Mouse (Mus musculus) gastrocnemius, postnatal 14 days (tissue): ENCODE results near the gene Gm43738. TPM values are rescaled to one million over a fixed set of nuclear protein-coding genes. Genes with fewer than 3 reads are reported as not detected.
"Not testable (repeated sequence)": the region's sequence is repeated elsewhere in the genome, so short reads cannot be mapped to it uniquely, and the experiment has no call there.

Experiments used
- DNase-seq: peaks from one replicate; pipeline ENCODE4 v3.0.0; 2021; ENCODE audit warnings: mixed read lengths
- intact Hi-C: fragments of 180-260 bp; cut with DNase I; formaldehyde crosslinking; loops from one replicate; pipeline ENCODE4 v1.15.1; 2025; ENCODE audit warnings: low total_unique reads
- total RNA-seq, 2 experiments: library from RNA; stranded (reverse); gene quantifications; 2 replicates each; pipeline ENCODE4 v1.2.3; 2021

Gm43738 gene
- total RNA-seq, 2 experiments from 2014 or later = not detected

DNA sequence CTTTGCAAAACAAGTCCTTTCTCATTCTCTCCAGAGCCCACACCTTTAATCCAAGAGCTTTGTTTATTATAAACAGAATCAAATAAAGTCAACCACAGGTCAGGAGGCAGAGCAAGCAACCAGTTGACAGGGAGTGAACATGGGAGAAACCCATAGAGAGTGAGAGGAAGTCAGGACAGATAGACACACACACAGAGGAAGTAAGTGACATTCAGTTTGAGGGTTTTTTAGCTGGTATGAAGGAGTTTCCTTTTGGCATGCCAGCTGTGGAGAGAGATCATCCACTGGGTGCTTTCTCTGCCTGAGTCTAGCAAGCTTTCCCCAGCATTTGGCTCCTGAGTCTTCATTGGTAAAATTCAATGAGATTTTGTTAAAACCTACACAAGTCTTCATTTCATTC is 6.0 kb upstream of the Gm43738 start:
- intact Hi-C loops = loop anchor here (5.0 kb wide), 1 partner anchor 50 kb away; no protein-coding TSS in a partner anchor
- DNase-seq = no peak

DNA sequence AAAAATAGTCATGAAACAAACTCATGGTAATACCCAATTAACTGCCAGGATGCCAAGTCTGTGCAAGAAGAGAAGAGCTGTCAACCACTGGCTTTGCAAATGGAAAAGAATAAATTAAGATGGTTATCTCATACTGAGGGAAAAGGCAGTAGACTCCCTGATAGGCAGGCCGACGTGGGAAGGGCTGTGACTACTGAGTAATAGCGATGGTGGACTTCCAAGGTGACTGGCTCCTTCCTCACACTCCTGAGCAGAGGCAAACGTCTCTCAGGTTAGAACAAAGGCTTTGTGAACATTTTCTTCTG is 2.3 kb upstream of the Gm43738 start:
- intact Hi-C loops = no loop called here
- DNase-seq = no peak

DNA sequence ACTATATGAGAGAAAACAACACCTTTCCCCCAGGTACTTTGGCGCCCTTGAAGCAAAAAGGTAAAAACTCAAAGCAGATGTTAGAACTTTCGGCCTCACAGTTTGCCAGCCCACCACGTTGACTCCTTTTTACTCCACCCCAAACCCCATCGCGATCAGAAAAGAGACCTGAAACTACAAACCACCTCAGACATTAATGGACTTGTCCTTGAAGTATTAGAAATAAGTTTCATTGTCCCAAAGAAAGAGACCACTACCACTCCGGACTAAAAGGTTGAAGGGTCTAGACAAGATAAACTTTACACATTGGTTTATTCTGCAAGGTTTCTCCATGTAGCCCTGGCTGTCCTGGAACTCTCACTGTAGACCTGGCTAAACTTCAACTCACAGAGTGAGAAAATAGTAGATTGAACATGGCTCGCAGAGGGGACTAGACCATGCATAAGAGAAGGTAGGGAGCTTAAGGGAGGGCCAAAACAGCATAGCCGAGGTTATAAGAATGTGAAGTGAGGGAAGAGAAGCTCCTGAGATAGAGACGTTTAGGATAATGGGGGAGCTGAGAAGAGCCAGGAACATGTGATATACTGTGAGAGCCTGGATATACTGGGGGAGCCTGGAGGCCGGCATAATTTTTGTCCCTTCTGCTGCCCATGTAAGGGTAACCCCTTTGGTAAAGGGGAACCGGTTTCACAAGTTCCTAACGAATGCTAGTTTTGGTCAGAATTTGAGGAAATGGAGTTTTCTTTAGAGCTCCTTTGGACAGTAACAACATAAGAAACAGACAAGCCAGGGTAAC is 1.8 kb upstream of the Gm43738 start:
- intact Hi-C loops = no loop called here
- no peak for DNase-seq

DNA sequence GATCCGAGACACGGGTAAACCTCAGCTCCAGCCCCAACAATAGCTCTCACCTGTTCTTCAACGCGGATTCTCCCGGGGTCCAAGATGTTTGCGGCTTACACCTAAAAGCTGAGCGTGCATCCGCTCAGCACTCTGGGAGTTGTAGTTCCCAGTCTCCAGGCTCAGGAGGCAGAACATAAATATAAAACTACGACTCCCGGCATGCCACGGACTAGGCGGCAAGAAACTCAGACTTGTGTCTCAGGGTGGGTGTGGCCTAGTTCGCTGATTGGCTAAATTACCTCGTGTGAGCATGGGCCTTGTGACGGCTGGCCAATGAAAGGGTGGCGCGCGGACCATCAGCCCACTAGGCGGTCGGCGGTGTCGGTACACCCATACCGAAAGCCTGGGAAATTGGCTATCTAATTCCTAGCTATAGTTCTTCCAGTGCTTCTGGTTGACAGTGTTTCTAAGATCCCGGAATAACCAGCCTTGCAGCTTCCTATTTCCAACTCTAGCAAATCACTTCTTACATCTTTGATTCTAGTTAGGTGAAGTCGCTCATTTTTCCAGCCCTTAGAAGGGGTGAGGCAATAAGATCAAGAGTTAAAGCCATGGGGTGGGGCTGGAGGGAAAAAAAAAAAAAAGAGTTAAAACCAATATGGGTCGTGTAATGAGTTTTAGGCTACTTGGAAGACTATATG is 1.1 kb upstream of the Gm43738 start, which contains the start of gene Fdps:
Gene Fdps (minus strand): TSS at position 148 of the 683 bp plus-strand sequence.
- intact Hi-C loops = no loop called here
- peak; percentile 94 for DNase-seq

DNA sequence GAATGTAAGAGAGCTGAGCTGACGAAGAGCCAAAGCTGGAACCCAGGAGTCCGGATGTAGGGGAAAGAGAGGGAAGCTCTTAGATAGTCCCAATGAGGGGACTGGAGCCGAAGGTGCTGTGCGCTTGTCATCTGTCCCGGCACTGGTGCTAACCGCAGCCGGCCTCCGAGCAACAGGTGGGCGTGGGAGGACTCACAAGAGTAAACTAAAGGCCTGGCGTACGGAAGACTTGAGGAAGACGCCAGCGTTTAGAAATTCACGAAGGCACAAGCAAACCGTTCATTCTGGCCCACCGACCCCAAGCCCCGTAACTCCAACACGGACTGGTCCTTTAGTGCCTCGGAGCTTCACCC is 536 bp upstream of the Gm43738 start:
- DNase-seq = no peak
- intact Hi-C loops = no loop called here

DNA sequence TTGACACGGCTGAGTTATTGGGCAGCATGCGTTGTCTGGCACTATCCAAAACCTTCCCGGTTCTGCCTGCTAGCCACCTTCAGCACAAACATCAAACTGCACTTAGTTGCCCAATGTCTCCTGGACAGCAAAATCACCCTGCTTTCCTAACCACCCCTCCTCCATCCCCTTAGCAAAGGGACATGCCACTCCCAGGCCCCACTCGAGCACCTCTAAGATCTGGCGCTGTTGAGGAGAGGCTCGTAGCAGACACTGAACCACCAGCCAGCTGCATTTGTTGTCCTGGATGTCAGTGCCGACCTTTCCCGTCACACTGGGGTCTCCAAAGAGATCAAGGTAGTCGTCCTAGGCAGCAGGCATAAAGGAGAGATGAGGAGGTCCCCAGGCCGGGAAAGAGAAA is 6.9 kb downstream of the Gm43738 start:
- DNase-seq = no peak
- intact Hi-C loops = loop anchor here (5.0 kb wide), 1 partner anchor 63 kb away; no protein-coding TSS in a partner anchor

DNA sequence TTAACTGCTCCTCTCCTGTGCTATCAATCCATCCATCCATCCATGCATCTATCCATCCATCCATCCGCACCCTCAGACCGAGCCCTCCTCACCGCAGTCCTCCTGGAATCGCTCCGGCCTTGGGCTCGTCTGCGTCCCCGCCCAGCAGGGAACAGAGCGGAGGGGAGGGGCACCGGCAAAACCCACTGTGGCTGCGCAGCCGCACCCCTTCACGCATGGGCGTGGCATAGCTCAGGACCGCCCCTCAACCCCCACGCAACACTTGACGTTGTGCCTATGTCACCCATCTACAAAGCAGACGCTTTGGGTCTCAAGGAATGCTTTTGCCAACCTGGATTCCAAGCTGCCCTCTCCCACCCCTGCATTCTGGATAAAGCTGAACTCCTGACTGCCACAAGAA is 7.7 kb downstream of the Gm43738 start, which contains the start of gene Rusc1:
Gene Rusc1 (minus strand): TSS at position 137 of the 400 bp plus-strand sequence.
- intact Hi-C loops = loop anchor here (5.0 kb wide), 1 partner anchor 64 kb away; no protein-coding TSS in a partner anchor

DNA sequence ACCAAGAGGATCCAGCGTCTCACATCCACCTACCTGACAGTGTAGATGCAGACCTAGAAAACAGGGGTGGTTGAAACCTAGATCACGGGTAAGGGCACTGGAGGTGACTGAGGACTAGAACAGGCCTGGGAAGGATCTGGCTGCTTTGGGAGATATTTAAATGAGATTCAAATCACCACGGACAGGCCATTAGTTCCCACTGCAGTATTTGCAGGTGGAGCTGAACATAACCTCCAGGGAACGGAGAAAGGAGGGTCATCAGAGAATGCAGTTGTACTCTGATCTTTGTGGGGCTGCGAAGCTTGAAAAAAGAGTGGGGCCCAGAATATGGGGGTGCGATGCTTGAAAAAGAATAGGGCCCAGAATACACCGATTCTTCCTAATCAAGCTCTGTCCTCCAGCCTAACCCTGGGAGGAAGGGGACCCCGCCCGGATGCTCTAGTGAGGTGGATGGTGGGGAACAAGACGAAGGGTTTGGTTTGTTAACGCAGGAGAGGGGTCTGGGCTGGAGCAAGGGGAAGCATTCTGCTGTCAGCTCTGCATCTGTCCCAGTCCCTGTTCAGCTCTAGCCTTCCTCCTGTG is 8.3 kb downstream of the Gm43738 start:
- DNase-seq = no peak
- intact Hi-C loops = loop anchor here (5.0 kb wide), 1 partner anchor 65 kb away; no protein-coding TSS in a partner anchor

More for the DNA sequence above, 7.7 kb downstream of the Gm43738 start, which contains the start of gene Rusc1:
- DNase-seq = peak; percentile 85

DNA sequence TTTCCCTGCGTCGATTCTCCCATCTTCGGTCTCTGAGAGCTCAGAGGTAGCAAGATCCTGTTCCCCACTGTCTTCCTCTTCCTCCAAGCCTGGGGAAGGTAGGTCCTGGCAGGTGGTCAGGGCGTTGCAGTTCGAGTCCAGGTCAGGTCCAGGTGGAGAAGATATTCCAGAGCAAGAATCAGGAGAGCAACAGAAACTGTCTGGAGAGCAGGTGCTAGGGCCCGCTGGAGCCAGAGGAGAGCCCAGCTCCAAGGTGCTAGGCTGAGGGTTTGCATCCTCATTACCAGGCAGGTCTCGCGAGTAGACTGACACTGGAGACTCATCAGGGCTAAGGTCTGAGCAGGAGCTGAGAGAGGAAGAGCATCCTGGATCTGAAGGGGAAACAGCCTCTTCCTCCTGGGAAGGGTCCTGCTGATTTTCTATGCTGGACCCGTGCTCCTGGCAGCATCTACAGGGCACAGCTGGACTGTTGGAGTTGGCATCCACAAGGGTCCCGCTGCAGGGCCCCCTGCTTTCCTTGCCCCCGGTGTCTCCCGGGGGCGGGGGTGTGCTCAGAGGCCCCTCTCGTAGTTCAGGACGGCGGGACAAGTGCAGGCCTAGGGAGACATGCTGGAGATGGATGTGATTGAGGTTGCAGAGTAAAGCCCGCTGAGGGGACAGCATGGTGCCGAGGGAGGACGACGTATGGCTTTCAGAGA is 8.9 kb downstream of the Gm43738 start:
- intact Hi-C loops = loop anchor here (5.0 kb wide), 1 partner anchor 65 kb away; no protein-coding TSS in a partner anchor
- no peak for DNase-seq

DNA sequence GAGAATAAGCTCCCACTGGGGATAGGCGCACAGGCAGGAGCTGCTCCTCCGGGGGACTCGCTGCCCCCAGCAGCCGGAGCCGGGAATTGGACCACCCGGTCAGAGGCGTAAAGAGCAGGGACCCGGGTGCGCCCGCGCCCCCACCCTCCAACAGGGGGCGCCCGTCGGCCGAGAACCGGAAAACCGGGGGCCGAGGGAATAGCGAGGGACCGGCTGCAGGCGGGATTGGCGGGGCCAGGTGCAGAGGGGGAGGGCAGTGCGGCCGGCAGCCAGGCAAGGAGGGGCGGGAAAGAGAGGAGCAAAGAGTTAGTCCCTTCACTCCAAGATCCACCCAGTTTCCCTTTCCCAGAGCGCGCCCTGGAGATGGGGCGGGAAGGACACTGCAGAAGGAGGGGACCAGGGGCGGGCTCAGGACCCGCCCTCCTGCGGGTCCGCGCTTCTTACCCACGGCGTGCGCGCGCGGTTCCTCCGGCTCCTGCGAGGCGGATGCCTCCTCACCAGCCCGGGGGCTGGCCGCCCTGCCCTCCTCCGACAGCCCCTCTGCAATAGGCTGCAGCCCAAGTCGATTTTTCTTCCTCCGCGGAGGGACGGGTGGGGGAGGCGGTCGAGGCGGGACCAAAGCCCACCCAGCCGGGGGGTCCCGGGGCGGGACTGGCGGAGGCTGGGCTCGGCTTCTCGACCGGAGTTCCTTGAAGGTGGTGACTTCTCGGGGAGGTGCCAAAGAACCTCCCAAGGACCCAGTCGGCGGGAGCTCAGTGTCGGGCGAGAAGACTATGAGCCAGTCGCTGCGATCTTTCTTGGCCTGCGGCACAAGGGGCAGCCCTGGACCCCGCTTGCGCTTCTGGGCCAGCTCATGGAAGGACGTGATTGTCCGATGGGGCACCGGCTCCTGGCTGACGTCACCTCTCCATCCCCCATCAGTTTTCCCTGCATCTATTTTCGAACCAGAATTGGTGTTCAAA is 9.9 kb downstream of the Gm43738 start:
- intact Hi-C loops = loop anchor here (5.0 kb wide), 1 partner anchor 66 kb away; no protein-coding TSS in a partner anchor
- peak; percentile 89 for DNase-seq

DNA sequence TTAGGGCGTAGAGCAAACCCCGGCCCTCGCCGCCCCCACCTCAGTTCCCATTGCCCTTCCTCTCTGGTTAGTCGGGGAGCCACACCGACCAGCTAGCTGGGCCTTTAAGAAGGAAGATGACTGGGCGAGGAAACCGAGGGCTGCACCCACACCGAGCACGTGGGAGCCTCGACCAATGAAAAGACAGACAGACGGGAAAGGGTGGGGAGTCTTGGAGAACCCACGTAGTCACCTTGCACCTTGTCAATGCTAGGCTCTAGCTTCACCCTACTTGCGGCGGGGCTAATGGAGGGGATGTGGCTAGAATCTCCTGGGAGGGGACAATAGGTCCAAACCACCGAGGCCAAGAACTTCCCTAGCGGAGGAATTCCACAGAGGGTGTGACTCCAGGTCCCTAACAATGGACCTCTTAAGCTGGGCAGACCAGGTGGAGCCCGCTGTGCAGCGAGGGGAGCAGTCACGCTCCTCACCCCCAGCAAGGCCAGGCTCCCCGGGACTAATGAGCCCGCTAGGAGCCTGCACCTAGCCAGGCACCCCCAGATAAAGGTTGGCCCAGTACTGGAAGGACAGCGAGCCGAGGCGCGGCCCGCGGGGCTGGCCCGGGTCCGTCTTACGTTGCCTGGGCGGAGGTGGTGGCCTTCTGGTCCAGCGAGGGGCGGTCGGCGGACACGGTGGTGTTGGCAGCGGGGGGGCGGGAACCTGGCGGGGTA is 10.9 kb downstream of the Gm43738 start:
- intact Hi-C loops = loop anchor here (2.0 to 5.0 kb wide), 2 partner anchors 67 to 127 kb away; no protein-coding TSS in a partner anchor

DNA sequence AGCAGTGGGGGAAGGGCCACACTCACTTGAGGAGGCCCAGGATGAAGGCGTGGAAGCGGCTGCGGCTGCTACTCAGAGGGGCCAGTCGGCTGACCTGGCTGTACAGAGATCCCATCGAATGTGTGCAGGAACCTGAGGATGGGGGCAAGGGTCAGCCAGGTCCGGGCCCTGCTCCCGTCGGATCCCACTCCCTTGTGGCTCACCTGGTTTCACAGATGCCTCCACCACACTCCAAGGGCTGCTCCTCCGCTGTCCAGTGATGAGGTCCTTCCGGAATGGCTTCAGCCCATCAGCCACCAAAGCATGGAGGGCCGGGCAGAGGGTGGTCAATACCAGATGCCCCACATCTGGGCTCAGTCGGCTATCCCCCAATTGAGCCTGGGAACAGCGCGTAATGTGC is 11.9 kb downstream of the Gm43738 start:
- intact Hi-C loops = loop anchor here (2.0 kb wide), 1 partner anchor 128 kb away; no protein-coding TSS in a partner anchor
- DNase-seq = no peak

More for the DNA sequence above, 10.9 kb downstream of the Gm43738 start:
- DNase-seq = peak; percentile 85

DNA sequence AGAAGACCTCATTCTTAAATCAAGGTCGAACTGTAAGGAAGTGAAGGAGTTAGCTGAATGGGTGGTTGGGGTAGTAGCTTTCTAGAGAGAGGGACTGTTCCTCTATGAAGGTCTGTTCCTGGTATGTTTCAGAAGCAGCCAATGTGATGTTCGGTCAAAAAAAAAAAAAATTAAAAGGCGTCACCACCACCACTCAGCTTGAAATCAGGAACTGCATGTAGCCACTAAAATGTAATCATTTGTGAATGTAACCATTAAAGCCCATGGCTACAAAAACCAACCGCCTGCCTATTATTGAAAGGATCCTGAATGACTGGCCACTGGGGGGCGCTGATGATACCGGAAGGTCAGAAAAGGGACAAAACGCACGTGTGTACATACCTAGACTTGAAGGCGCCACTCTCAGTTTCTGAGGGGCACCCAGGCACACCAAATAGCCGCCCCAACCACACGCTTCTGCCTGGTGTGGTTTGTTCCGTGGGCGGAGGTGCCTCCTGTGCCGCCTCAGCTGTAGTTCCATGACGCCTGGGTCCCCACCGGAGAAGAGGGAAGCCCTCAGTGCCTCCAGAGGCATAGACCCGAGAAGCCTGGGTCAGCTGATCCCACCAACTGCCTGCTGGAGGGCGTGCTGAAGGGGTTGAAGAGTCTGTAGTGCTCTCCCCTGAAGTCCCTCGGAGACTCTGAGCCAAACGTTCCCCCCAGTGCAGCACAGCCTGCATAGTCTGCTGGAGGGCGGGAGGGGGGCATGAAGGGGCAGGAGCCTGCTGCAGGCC is 13.4 kb downstream of the Gm43738 start:
- DNase-seq = peak; percentile 71
- intact Hi-C loops = loop anchor here (2.0 kb wide), 1 partner anchor 129 kb away; no protein-coding TSS in a partner anchor

DNA sequence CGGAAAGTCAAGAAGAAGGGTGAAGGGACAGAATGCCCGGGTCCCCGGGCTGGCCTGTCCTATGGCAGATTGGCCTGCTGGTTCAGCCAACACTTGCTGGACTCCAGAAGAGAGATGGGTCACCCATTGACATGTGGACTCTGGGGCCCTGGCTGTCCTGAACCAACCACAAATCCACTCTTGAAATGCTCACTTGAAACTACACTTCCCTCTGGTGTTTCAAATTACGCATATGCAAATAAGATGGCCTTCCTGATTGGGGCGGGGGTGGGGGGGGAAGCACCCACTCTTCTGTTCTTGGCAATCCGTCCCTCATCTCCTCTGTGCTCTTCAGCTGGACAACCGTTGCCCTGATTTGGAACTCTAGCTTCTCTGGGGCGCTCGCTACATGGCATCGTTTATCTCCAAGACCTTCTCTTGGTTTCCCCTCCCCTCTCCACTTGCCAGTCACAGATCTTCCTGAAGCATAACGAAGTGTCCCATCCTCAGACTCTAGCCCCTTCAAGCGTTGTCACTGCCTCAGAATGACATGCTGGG is 16.2 kb downstream of the Gm43738 start:
- no peak for DNase-seq
- intact Hi-C loops = no loop called here

DNA sequence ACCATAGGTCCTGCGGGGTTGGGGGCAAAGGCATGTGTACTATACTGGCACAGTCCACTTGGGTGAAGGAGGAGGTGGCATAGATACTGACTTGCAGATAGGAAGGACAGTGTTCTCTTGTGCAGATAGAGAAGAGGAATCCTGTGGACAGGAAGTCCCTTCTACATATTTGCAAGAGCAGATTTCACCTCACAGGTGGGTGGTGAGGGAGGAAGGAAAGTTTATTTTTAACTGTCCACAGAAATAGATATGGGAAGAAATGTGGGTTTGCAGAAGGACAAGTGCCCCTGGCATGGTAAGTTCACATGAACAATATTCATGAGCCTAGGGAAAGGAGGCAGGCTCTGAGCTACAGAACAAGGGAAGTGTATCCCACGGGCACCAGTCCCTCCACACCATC is 16.8 kb downstream of the Gm43738 start:
- intact Hi-C loops = no loop called here
- DNase-seq = no peak

DNA sequence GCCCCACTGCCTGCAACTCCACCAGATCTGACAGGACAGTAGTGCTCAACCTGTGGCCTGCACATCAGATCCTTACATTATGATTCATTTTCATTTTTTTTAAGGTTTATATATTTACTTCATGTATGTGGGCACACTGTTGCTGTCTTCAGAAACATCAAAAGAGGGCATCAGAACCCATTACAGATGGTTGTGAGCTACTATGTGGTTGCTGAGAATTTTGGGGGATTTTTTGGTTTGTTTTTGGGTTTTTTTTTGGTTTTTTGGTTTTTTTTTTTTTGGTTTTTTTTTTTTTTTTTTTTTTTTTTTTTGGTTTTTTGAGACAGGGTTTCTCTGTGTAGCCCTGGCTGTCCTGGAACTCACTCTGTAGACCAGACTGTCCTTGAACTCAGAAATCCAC is 18.6 kb downstream of the Gm43738 start:
- intact Hi-C loops, DNase-seq: not testable (repeated sequence)

DNA sequence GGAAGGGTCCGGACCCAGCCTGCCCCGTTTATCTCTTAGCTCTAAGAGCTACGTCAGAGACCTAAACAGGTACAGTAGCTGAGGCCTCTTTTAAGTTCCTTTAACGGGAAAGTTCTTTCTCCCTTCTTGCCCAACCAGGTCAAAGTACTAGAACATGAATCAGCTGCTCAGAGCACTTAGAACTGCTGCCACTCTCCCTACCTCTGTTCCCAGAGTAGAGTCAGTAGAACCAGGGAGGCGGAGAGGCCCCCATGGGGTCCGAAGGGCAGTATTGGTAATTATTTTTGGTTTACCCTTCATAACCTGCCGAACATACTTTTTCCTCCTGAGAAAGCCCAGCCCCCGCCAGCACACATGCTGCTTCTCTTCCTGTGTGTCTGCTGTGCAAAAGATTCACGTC is 23.5 kb downstream of the Gm43738 start:
- intact Hi-C loops = no loop called here
- DNase-seq = no peak
